Mouse (Mus musculus): Measurements from ENCODE around the gene Gimap9.

The Gimap9 gene

GRCm38 (mm10) chr6:48689320-48689719 lies 13.4 kb downstream of the Gimap9 start:
- DNase-seq (ENCODE audit: low spot score in 2 of 2), result no peak

GRCm38 (mm10) chr6:48692962-48693361 lies 17.0 kb downstream of the Gimap9 start:
- no peak for DNase-seq (ENCODE audit: low spot score in 2 of 2)

GRCm38 (mm10) chr6:48696830-48697554 lies 21.1 kb downstream of the Gimap9 start:
- DNase-seq (ENCODE audit: low spot score in 2 of 2), result no peak

- DNase-seq (ENCODE audit: low spot score in 2 of 2), result no peak
Observed at GRCm38 (mm10) chr6:48697555-48697930, 21.6 kb downstream of the Gimap9 start.

GRCm38 (mm10) chr6:48698066-48698856 lies 22.3 kb downstream of the Gimap9 start:
- no peak for DNase-seq (ENCODE audit: low spot score in 2 of 2)

- no peak for DNase-seq (ENCODE audit: low spot score in 2 of 2)
Observed at GRCm38 (mm10) chr6:48698888-48699287, 23.0 kb downstream of the Gimap9 start.

- no peak for DNase-seq (ENCODE audit: low spot score in 2 of 2)
Observed at GRCm38 (mm10) chr6:48700251-48701075, 24.5 kb downstream of the Gimap9 start.

GRCm38 (mm10) chr6:48702146-48702545 lies 26.2 kb downstream of the Gimap9 start:
- DNase-seq (ENCODE audit: low spot score in 2 of 2), result no peak

- no peak for DNase-seq (ENCODE audit: low spot score in 2 of 2)
Observed at GRCm38 (mm10) chr6:48702601-48703000, 26.7 kb downstream of the Gimap9 start.

- no peak for DNase-seq (ENCODE audit: low spot score in 2 of 2)
Observed at GRCm38 (mm10) chr6:48704146-48704545, 28.2 kb downstream of the Gimap9 start.

- no peak for DNase-seq (ENCODE audit: low spot score in 2 of 2)
Observed at GRCm38 (mm10) chr6:48706130-48706529, 30.2 kb downstream of the Gimap9 start.

- no peak for DNase-seq (ENCODE audit: low spot score in 2 of 2)
Observed at GRCm38 (mm10) chr6:48718455-48718854, 42.5 kb downstream of the Gimap9 start, which contains the start of the genes Gm28053 and Gimap7. Gene Gm28053, plus strand, starts transcription at chr6:48718607. Gene Gimap7, plus strand, starts transcription at chr6:48718621.

GRCm38 (mm10) chr6:48720326-48720725 lies 44.4 kb downstream of the Gimap9 start:
- no peak for DNase-seq (ENCODE audit: low spot score in 2 of 2)

GRCm38 (mm10) chr6:48723468-48723867 lies 47.5 kb downstream of the Gimap9 start:
- DNase-seq (ENCODE audit: low spot score in 2 of 2), result no peak

GRCm38 (mm10) chr6:48725476-48725875 lies 49.5 kb downstream of the Gimap9 start:
- DNase-seq (ENCODE audit: low spot score in 2 of 2), result no peak

GRCm38 (mm10) chr6:48727761-48728160 lies 51.8 kb downstream of the Gimap9 start:
- DNase-seq (ENCODE audit: low spot score in 2 of 2), result no peak

Data from urinary bladder, adult 18-20 months (tissue).